Mouse (Mus musculus): Measurements from ENCODE around the gene Gapt.
"Not testable (repeated sequence)": the region's sequence is repeated elsewhere in the genome, so short reads cannot be mapped to it uniquely, and the experiment has no call there.

The Gapt gene

GRCm38 (mm10) chr13:110356941-110357340, at the start of gene Gapt:
Gapt (minus strand) TSS chr13:110357199.
- DNase-seq (ENCODE audit: low read depth, low spot score), result no peak

DNA sequence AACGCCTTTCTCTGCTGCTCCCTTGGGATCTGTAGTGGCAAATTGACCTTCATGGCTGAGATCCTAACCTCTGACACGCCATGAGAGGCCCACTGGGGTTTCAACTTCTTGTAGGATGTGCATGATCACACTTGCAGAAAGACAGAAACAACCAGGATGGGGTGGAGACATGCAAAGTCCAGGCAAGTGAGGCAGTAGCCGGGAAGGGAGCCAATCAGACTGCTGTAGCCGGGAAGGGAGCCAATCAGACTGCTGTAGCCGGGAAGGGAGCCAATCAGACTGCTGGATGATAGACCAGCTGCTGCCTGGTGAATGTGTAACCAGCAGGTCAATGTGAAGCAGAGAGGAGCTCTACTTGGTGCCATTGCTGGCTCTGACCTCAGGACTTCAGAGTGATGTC, 49.2 kb upstream of the Gapt start:
- no peak for DNase-seq (ENCODE audit: low read depth, low spot score)

- not testable (repeated sequence) for DNase-seq (ENCODE audit: low read depth, low spot score)
Observed at GRCm38 (mm10) chr13:110404686-110405085, 47.7 kb upstream of the Gapt start.

DNA sequence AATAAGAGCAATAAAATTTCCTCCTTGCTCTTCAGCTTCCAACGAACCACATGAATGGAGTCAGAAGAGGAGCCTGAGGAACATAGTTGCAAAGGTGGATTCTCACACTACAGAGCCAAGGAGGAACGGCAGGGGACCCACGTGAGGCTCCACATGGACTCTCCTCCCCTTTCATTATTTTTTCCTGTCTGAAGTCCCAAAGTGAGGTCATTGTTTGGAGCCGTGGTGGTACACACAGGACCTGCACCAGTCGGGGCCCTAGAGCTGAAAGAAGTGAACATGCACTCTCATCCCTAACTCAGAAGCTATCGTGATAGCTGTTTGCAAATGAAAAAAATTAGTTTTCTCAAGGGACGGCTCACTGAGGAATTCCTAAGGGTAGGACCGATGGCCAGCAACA, 47.1 kb upstream of the Gapt start:
- DNase-seq (ENCODE audit: low read depth, low spot score), result no peak

DNA sequence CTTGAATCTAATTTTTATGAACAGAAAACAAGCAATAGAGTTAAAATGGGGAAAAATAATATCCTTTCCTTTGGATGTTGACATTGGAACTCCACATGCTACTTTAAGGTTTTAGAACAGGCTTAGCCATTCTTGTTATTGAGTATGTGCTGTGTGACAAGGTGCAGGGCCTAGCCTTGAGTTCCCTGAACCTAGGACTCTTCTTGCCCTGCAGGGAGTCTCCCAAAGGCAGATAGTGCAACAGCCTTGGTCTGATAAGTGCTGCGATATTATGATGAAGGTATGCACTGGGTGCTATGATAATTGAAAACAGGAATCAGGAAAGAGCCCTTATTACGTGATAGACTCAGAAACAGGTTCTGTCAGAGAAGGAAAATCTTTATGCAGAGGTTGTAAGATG, 44.9 kb upstream of the Gapt start:
- DNase-seq (ENCODE audit: low read depth, low spot score), result no peak

- DNase-seq (ENCODE audit: low read depth, low spot score), result no peak
Observed at GRCm38 (mm10) chr13:110401443-110401842, 44.4 kb upstream of the Gapt start.

- DNase-seq (ENCODE audit: low read depth, low spot score), result no peak
Observed at GRCm38 (mm10) chr13:110398513-110399270, 41.7 kb upstream of the Gapt start.

DNA sequence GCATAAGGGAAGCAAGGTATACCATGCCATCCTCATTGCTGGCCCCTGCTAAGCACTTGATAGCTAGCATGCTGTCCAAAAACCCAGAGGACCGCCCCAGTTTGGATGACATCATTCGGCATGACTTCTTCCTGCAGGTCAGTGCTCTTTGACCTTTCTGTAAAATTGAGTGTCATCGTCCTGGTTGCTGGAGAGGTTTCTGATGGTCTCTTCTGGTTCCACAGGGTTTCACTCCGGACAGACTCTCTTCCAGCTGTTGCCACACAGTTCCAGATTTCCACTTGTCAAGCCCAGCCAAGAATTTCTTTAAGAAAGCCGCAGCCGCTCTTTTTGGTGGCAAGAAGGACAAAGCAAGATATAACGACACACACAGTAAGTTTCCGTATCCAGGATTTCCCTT, 40.8 kb upstream of the Gapt start:
- no peak for DNase-seq (ENCODE audit: low read depth, low spot score)

GRCm38 (mm10) chr13:110395916-110396685, 39.1 kb upstream of the Gapt start:
- peak; percentile 9 for DNase-seq (ENCODE audit: low read depth, low spot score)

GRCm38 (mm10) chr13:110395179-110395794, 38.3 kb upstream of the Gapt start:
- no peak for DNase-seq (ENCODE audit: low read depth, low spot score)

- peak; percentile 94 for DNase-seq (ENCODE audit: low read depth, low spot score)
Observed at GRCm38 (mm10) chr13:110394291-110395178, 37.5 kb upstream of the Gapt start, which contains the start of gene Plk2. Plk2 (plus strand) TSS chr13:110395046.

GRCm38 (mm10) chr13:110392631-110393030, 35.6 kb upstream of the Gapt start:
- no peak for DNase-seq (ENCODE audit: low read depth, low spot score)

GRCm38 (mm10) chr13:110392210-110392609, 35.2 kb upstream of the Gapt start:
- peak; percentile 80 for DNase-seq (ENCODE audit: low read depth, low spot score)

DNA sequence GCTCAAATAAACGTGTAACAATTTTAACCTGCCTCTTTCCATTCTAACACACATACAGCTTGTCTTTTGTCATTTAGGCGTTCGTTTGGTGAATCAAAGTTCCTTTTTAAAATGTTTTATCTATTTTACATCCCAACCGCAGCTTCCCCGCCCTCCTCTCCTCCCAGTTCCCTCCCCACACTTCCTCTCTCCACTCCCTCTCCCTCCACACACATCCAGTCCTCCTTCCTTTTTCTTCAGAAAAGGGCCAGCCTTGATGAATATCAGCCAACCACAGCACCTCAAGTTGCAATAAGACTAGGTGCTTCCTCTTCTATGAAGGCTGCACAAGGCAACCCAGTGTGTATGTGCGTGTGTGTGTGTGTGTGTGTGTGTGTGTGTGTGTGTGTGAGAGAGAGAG, 27.5 kb upstream of the Gapt start:
- DNase-seq (ENCODE audit: low read depth, low spot score), result no peak

DNA sequence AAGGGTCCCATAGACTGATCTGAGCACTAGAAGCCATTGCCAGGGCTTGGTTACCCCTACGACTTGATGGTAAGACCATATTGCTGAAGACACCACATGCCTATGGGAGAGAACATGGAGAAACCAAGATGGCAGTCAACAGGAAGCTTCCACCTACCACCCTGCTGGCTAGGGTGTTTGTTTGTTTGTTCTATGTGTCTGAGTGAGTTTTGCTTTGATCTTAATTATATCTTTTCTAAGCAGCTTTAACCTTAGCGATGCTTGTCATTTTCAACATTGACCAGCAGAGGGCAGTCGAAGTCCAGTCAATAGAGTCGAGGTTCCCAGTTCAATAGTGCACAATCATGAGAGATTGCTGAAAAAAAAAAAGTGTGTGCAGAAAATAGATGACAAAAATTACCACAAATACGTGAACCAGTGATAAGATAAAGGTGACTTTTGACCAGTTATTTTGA, 25.5 kb upstream of the Gapt start:
- peak; percentile 83 for DNase-seq (ENCODE audit: low read depth, low spot score)

- DNase-seq (ENCODE audit: low read depth, low spot score), result no peak
Observed at GRCm38 (mm10) chr13:110369673-110370072, 12.7 kb upstream of the Gapt start.

GRCm38 (mm10) chr13:110368556-110369040, 11.6 kb upstream of the Gapt start:
- peak; percentile 71 for DNase-seq (ENCODE audit: low read depth, low spot score)

DNA sequence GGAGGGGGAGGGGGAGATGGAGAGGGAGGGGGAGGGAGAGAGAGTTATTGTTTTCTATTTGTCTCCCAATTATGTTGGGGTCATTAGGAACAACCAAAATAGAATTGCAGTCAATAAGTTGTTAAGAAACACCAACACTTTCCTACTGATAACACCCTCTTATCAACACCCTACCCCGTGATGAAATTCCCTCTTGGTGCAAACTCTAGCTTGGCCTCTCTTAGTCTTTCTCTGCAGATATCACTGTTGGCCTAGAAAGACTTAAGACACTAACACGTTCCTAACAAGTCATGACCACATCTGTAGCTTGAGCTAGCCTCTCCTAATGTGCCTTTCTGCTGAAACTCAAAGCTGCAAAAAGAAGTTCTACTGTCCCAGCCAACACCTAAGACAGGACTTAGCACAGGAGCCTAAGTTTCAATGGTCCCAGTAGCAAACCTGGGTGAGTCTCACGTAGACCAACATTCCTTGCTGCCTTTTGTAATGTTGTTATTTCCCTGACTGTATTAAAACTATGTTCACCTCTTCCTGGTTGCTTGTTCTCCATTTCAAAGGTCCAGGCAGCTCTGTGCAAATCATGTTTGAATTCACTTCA, 11.1 kb upstream of the Gapt start:
- no peak for DNase-seq (ENCODE audit: low read depth, low spot score)

GRCm38 (mm10) chr13:110366477-110366876, 9.5 kb upstream of the Gapt start:
- DNase-seq (ENCODE audit: low read depth, low spot score), result no peak

GRCm38 (mm10) chr13:110363722-110364121, 6.7 kb upstream of the Gapt start:
- DNase-seq (ENCODE audit: low read depth, low spot score), result no peak

GRCm38 (mm10) chr13:110351051-110351450, 5.9 kb downstream of the Gapt start:
- no peak for DNase-seq (ENCODE audit: low read depth, low spot score)

Data from CD4-positive, CD25-positive, alpha-beta regulatory T cell, adult 2 months (primary cell).